Mouse (Mus musculus) adrenal gland, adult 18-20 months (tissue): ENCODE results near the gene Gapvd1. TPM values are rescaled to one million over a fixed set of nuclear protein-coding genes. Genes with fewer than 3 reads are reported as not detected.

Experiments used
- DNase-seq, 2 experiments: peaks; one replicate each; pipeline ENCODE4 v3.0.0; 2021 to 2022; ENCODE audit warnings: low spot score in 2 of 2
- total RNA-seq, 2 experiments: library from RNA; stranded (reverse); gene quantifications; 1 replicate in 1 of 2; 2 replicates in 1 of 2; pipeline ENCODE4 v1.2.3; 2021

Gapvd1 gene
- total RNA-seq, 2 experiments from 2014 or later = 51.6 to 66.8 TPM

DNA sequence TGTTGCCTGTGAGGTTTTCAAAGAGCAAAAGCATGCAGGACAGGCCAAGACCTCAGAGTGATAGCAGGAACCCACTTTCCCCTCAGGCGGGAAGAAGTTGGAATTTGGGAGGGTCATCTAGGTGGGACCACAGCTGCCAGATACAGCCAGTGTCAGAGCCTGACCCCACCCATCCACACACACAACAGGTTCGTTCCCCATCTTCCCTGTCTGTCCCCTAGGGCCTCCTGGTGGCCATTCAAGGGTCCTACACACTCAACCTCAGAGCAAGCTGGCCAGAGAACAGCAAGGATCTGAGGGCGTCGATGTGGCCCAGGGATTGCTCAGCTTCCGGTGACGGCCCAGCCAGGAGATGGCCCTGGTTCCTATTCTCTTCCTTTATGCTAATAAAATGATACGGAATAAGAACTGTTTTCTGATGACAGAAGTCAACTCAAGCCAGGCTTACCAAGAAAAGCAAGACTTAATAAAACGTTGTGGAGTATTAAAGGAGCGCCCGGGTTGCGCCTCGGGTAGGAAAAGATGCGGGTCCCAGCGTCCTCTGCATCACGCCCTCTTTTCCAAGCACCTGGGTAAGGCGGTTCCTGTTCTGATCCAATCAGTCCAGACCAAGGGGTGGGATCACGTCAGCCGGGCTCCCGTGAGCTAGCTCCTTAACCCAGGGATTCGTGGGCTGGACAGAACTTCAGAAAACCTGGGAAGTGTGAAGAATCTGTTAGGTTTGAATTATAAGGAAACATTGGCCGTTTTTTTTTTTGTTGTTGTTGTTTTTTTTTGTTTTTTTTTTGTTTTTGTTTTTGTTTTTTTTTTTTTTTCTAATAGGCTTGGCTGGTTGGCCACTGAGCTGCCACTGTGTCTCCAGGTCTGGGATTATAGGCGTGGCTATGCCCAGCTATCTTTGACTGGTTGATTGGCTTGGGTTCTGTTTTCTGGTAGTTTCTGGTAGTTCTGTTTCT is 110.2 kb downstream of the Gapvd1 start:
- no peak for DNase-seq

DNA sequence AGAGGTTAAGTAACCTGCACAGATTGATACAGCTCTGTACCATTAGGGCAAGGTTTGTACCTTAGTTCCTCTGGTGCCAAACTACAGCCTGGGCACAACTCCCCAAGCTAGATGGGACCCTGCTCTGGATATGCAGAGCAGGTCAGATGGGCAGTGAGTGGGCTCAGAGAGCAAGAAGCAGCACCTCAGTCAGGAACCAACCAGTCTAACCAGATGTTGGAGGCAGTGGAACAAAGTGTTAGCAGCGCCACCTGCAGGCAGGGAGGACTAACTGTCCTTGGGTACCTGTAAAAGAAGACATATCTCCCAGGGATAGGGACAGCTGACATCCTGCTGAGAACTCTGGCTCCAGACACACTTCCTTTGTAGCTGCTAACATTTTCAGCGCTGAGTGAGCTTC is 112.7 kb downstream of the Gapvd1 start:
- DNase-seq = no peak

DNA sequence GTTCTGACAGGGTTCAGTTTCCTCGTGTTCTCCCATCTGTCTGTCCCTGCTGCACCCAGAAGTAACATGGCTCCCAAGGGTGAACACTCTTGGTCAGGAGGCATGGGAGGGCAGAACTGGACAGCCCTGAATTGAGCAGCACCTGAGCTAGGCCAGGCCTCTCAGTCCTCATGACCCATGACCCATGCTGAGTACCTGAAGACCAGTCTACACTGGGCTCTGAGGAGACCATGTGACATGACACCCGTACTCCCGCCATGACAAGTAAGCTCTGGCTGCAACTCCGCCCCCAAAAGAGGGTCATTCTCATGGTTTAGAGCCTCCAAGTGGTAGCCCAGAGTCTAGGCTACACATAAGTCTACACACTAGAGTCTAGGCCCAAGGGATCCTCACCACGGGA is 115.3 kb downstream of the Gapvd1 start:
- DNase-seq = no peak

DNA sequence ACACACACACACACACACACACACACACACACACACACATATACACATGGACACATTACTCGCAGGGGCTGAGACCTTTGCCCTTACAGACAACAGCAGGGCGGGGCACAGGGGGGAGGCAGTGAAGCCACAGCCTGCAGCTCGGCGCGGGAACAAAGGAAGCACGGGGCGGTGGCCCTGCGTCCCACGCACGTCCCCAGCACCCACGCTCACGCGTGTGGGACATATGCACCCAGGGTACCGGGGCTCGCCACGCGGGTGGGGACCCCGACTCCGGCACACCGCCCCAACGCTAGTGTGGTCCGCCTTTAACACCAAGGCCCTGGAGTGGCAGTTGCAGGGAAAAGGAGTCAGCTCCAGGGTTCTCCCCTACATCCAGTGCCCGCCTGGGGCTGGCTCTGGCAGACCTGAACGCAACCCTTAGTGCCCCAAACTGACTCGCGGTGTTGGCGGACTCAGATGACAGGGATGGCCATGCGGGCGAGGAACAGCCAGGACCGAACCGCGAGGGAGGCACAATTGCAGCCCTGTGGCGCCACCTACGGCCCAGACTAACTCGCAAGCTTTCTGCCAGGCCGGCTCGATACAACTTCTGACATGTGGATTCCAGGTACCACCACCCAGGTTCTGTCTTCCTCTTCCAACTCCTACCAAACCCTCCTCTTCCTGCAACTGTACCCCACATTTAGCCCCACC is 115.9 kb downstream of the Gapvd1 start:
- DNase-seq = peak; percentile 87 to 89

DNA sequence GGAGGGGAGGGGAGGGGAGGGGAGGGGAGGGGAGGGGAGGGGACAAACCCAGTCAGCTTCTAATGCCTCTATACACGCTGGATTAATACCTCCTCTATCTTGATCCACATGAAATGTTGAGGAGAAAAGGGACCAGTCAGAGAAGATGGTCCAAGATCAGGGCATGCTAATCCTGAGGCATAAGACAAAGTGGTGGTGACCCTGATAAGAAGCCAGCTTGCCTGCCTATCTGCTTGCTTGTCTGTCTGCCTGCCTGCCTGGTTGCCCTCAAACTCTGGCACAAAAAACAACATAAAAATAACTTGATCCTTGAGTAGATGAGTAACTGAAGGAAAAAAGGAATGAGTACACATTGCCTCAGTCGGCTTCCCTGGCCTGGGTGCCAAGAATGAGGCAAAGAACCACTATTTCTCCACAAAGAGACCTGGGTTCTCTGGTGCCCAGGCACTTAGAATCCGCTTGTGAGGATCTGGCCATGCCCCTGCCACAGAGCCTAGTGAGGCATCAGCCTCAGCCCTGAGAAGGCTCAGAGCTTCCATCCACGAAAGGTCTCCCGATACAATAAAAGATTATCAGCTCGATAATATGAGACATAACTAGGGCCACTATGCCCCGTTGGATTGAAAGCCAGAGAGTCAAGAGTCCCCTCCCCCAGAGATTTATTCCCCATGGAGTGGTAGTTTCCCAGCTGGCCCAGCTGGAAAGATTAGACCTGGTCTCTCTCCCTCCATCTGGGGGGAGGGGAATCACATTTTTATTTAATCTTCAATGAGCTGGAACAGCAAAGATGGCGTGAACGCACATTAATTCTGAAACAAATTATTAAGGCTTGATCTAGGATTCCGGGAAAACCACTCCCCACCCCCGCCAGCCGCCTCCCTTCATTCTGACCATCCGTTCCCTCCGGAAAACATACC is 119.5 kb downstream of the Gapvd1 start:
- DNase-seq = no peak

DNA sequence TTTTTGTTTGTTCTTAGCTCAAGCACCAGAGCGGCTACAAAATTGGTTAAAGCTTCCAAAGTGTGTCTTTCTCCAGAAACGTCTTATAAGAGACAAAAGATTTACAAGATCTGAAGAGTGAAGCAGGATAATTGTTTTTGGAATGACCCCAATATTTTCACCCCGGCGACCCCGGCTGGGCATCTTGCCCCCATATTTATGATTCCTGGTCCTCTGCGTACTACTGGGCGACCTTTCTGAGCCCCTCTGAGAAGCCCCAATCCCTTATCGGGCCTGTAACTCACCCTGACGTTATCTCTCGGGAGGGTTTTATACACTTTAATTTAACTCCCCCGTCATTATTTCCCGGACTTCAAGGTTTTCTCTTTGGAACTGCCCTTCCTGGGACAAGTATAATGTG is 123.0 kb downstream of the Gapvd1 start:
- DNase-seq = no peak

DNA sequence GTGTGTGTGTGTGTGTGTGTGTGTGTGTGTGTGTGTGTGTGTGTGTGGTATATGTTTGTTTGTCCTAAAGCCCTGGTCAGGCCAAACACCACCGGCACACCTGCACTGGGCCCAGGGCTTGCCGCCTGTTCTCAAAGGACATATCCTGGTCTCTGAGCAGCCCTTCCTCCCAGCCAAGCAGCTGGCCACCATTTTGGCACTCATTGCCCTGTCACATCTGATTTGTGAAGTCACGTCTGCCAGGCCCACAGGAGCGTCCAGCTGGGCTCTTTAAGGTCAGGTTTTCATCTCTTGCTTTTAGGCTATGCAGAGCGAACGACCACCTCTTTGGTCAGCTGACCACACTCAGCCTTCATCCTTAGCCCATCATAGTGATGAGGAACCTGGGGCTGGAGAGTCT is 124.6 kb downstream of the Gapvd1 start:
- no peak for DNase-seq

DNA sequence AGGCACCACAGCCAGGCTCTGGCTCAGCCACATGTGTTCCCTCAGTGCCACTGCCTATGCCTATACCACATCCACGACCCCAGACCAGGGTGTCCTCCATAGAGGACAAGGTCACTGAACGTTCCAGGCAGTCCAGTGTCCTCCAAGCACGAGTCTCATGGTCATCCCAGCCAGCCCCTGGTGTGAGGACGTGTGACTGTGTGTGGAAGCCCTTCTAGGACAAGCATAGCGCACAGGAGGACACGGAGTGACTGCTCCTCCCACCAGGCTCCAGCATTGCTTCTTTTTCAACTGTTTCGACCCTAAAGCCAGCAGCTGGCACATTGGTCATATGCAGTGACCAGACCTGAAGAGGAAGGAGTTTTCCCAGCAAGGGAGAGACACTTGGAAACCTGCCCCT is 125.3 kb downstream of the Gapvd1 start:
- DNase-seq = no peak

DNA sequence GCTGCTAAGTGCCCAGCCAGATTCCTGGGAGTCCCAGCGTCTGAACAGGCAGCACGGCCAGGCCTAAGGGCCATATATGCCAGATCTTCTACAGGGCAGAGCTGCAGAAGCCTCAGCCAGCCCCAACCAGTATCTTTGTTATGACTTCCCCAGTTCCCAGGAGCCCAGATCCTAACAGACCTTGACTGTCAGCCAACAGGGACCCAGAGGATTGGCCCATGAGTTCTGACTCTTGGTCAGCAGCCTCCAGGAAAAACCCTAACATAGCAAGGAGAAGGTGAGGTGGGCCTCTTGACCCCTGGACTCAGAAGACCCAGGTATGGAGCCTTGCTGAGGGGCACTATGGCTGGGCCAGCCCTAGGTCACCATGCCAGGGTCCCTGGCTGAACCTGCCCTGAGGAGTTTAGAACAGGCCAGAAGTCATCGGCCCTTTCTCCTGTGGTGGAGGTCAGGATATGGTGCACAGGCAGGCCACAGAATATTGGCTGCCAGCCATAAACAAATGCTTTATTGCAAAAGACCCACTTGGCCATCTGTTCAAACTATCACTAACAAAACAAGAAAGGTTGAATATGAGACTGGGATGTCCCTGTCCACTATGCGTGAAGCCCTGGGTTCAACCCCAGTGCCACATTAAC is 126.0 kb downstream of the Gapvd1 start:
- DNase-seq = no peak

DNA sequence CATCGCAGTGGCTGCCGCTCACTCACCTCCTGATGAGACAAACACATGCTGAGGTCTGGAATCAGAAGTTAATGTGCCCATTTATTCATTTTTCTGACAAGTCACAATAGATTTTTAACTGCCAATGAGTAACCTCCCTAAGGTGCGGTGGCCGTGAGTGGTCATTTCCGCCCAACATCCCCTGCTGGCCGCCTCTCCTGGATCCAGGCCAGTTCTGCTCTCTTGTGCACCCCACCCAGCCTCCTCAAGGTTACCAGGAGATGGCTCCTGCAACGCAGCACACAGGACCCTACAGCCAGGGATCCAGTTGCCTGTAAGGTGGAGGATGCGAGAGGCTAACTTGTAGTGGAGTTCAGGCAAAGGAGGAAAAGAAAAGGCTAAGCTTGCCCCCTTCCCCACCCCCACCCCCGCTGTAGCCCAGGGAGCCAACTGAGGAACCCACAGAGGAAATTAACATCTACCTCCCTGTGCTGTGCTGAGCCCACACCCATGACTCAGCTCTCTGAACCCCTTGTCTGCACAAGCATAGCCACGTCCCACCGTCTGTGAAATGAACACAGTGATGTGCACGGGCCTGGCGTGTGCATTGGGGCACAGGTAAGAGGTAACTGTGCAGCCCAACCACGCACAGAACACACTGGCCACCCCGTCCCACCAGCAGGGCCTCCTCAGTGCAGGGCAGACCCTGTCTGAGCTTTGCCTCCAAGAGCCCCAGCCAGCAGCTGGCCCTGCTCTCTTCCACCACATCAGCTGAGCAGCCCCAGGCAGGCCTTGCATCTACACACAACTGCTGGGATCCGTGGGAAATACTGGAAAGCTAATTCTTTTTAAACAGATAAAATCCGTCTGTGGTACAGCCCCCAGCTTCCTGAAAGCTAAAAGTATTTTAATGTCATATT is 127.5 kb downstream of the Gapvd1 start:
- DNase-seq = no peak

Other genes starting within 250 kb of the Gapvd1 start
- 100 to 1,000 TPM; 686 to 689 TPM for gene Hspa5, start 16.7 kb upstream of the Gapvd1 start, total RNA-seq
- gene Rabepk, start 44.7 kb upstream of the Gapvd1 start, total RNA-seq = 10 to 100 TPM; 23.9 to 26.7 TPM
- 10 to 100 TPM; 66.5 to 68.9 TPM for gene Fbxw2, start 71.1 kb upstream of the Gapvd1 start, total RNA-seq
- gene Gm34653, start 77.8 kb upstream of the Gapvd1 start, total RNA-seq = not detected
- gene Cutal, start 119.2 kb upstream of the Gapvd1 start, total RNA-seq = under 1 TPM in 1 of 2 experiments, not detected in 1; 0.48 TPM
- 10 to 100 TPM; 40.8 to 41.1 TPM for gene Psmd5, start 119.7 kb upstream of the Gapvd1 start, total RNA-seq
- 1 to 10 TPM; 1.3 to 1.7 TPM for gene Phf19, start 158.8 kb upstream of the Gapvd1 start, total RNA-seq
- gene Traf1, start 206.5 kb upstream of the Gapvd1 start, total RNA-seq = 1 to 10 TPM; 2.6 to 2.8 TPM